Mouse (Mus musculus) CH12F3 (cell line): ENCODE measurements around the gene Mllt10.

Experiments
- in situ Hi-C: fragments of 300-500 bp; cut with MboI; formaldehyde crosslinking; loops from 2 replicates; pipeline ENCODE4 v1.14.3; 2020; ENCODE audit warnings: low sequenced_read_pairs

The Mllt10 gene

DNA sequence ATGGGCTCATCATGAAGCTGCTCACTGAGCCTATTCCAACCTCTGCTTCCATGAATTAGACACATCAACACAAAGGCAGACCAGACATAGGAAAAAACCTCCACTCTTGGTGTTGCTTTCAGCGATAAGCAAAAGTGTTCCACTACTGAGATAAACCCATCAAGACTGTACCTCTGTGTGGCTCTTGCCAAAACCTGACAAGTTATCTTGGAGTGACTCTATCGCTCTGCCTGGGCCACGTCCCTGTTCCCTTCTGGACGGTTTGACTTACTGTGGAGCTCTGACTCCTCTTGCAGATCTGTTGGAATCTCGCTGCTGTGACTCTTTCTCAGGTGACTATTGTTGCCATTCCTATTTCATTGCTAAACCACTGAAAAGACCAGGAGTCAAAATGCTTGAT, 180.5 kb downstream of the Mllt10 start:
- in situ Hi-C loops = no loop called here

GRCm38 (mm10) chr2:18249224-18249623, 194.2 kb downstream of the Mllt10 start:
- in situ Hi-C loops = no loop called here
